Mouse (Mus musculus) liver, embryonic 16.5 days (tissue): ENCODE data around the gene Nup43. TPM values are rescaled to one million over a fixed set of nuclear protein-coding genes. Genes with fewer than 3 reads are reported as not detected.

Experiments used
- ATAC-seq: fragments of 200-750 bp; cut with Nextera tagmentation; 2 replicates; pipeline ENCODE4 v1.8.0; 2017; ENCODE audit warnings: low read depth, mild to moderate bottlenecking, moderate number of reproducible peaks, moderate library complexity
- H3K27ac ChIP-seq: fragments of 300-500 bp; sonication (generic); 2 replicates; pipeline ENCODE4 v1.5.1; 2014; ENCODE audit warnings: mild to moderate bottlenecking, low read length
- H3K27me3 ChIP-seq: fragments of 300-500 bp; sonication (generic); 2 replicates; pipeline ENCODE4 v1.6.1; 2014; ENCODE audit warnings: low read depth, low read length, mixed read lengths; ENCODE audit not compliant: control insufficient read depth, insufficient read depth
- H3K36me3 ChIP-seq: fragments of 300-500 bp; sonication (generic); 2 replicates; pipeline ENCODE4 v1.6.1; 2014; ENCODE audit warnings: mild to moderate bottlenecking; ENCODE audit not compliant: control insufficient read depth, insufficient read depth
- H3K4me1 ChIP-seq: fragments of 300-500 bp; sonication (generic); 2 replicates; pipeline ENCODE4 v1.6.1; 2014; ENCODE audit warnings: low read depth, low read length, mixed read lengths; ENCODE audit not compliant: control insufficient read depth
- H3K4me2 ChIP-seq: fragments of 300-500 bp; sonication (generic); 2 replicates; pipeline ENCODE4 v1.6.1; 2014; ENCODE audit warnings: low read depth, low read length, mixed read lengths
- H3K4me3 ChIP-seq: fragments of 300-500 bp; sonication (generic); 2 replicates; pipeline ENCODE4 v1.5.1; 2014; ENCODE audit warnings: low read depth, mild to moderate bottlenecking, low read length
- H3K9ac ChIP-seq: fragments of 300-500 bp; sonication (generic); 2 replicates; pipeline ENCODE4 v1.6.1; 2014; ENCODE audit warnings: low read depth, low read length
- H3K9me3 ChIP-seq: fragments of 300-500 bp; sonication (generic); replicated peaks from 2 replicates; pipeline ENCODE4 v1.6.1; 2016; ENCODE audit warnings: low read length; ENCODE audit not compliant: control insufficient read depth
- WGBS: fragments of 180-500 bp; shearing (Covaris S2); extraction: QIAGEN DNeasy Blood & Tissue Kit; methylation state at CpG from one replicate; pipeline ENCODE4 v1.1.7; 2014; ENCODE audit not compliant: insufficient replicate concordance; 5-methylcytosine and 5-hydroxymethylcytosine counted together
- polyA plus RNA-seq: library from polyadenylated mRNA; unstranded; fragments of >200 nt; fragmentation: Nextera tagmentation; extraction: Ambion mirVana; gene quantifications from 2 replicates; pipeline ENCODE4 v1.2.1, GENCODE M21; 2015

The Nup43 gene
- polyA plus RNA-seq, 1 experiment from 2014 or later: 17.4 TPM

GRCm38 (mm10) chr10:7640366-7640765 is 26.9 kb upstream of the Nup43 start:
- Histone ChIP-seq H3K4me3 (no peak overlapping the region), H3K4me2 (no peak overlapping the region), H3K9me3 (no peaks in the 10 kb centered on the region), H3K9ac (no peak overlapping the region), H3K4me1 (no peaks in the 10 kb centered on the region), H3K36me3 (peaks cover 57% of the 10 kb centered on the region), H3K27ac (no peak overlapping the region), H3K27me3 (no peaks in the 10 kb centered on the region)
- no peak for ATAC-seq
- 90% methylated on average over 12 of the region's 12 CpGs for WGBS

GRCm38 (mm10) chr10:7645911-7646310 is 21.4 kb upstream of the Nup43 start:
- Histone ChIP-seq H3K36me3 (peaks cover 53% of the 10 kb centered on the region), H3K4me3 (no peak overlapping the region), H3K4me1 (no peaks in the 10 kb centered on the region), H3K9ac (no peak overlapping the region), H3K27me3 (no peaks in the 10 kb centered on the region), H3K9me3 (no peaks in the 10 kb centered on the region), H3K4me2 (no peak overlapping the region), H3K27ac (no peak overlapping the region)
- no peak for ATAC-seq
- 71% methylated on average over 2 of the region's 2 CpGs for WGBS

GRCm38 (mm10) chr10:7649059-7649458 is 18.2 kb upstream of the Nup43 start:
- no peaks in the 10 kb centered on the region for H3K27me3 ChIP-seq
- H3K9ac ChIP-seq: no peak overlapping the region
- H3K4me1 ChIP-seq: no peaks in the 10 kb centered on the region
- 87% methylated on average over 4 of the region's 4 CpGs for WGBS
- peaks cover 33% of the 10 kb centered on the region for H3K36me3 ChIP-seq
- no peak overlapping the region for H3K4me2 ChIP-seq
- H3K9me3 ChIP-seq: no peaks in the 10 kb centered on the region
- no peak overlapping the region for H3K27ac ChIP-seq
- no peak for ATAC-seq
- H3K4me3 ChIP-seq: no peak overlapping the region

GRCm38 (mm10) chr10:7651057-7651456 is 16.2 kb upstream of the Nup43 start:
- H3K27me3 ChIP-seq: no peaks in the 10 kb centered on the region
- H3K9ac ChIP-seq: no peak overlapping the region
- no peak overlapping the region for H3K4me2 ChIP-seq
- H3K27ac ChIP-seq: no peak overlapping the region
- H3K4me3 ChIP-seq: no peak overlapping the region
- H3K36me3 ChIP-seq: peaks cover 25% of the 10 kb centered on the region
- WGBS: 94% methylated on average over 2 of the region's 2 CpGs
- no peak for ATAC-seq
- H3K4me1 ChIP-seq: no peaks in the 10 kb centered on the region
- H3K9me3 ChIP-seq: no peaks in the 10 kb centered on the region

GRCm38 (mm10) chr10:7662471-7663141 is 4.7 kb upstream of the Nup43 start:
- Histone ChIP-seq H3K4me3 (peak overlapping the region; percentile 100), H3K4me1 (peaks cover 15% of the 10 kb centered on the region), H3K27ac (peak overlapping the region; percentile 98), H3K9ac (peak overlapping the region; percentile 97), H3K27me3 (no peaks in the 10 kb centered on the region), H3K36me3 (no peaks in the 10 kb centered on the region), H3K9me3 (no peaks in the 10 kb centered on the region), H3K4me2 (peak overlapping the region; percentile 85)
- ATAC-seq: peak; percentile 66
- under 1% methylated on average over 44 of the region's 44 CpGs for WGBS

- Histone ChIP-seq H3K4me1 (peaks cover 19% of the 10 kb centered on the region), H3K36me3 (no peaks in the 10 kb centered on the region), H3K27ac (peak overlapping the region; percentile 98), H3K27me3 (no peaks in the 10 kb centered on the region), H3K9ac (peak overlapping the region; percentile 97), H3K4me3 (peak overlapping the region; percentile 100), H3K9me3 (no peaks in the 10 kb centered on the region), H3K4me2 (peak overlapping the region; percentile 85)
- under 1% methylated on average over 64 of the region's 64 CpGs for WGBS
- ATAC-seq: peak; percentile 90
These were observed 3.9 kb upstream of the Nup43 start for GRCm38 (mm10) chr10:7663159-7664026.

GRCm38 (mm10) chr10:7664027-7664526 is 3.2 kb upstream of the Nup43 start:
- Histone ChIP-seq H3K36me3 (no peaks in the 10 kb centered on the region), H3K9ac (peak overlapping the region; percentile 97), H3K4me2 (peak overlapping the region; percentile 85), H3K9me3 (no peaks in the 10 kb centered on the region), H3K4me3 (peak overlapping the region; percentile 100), H3K27me3 (no peaks in the 10 kb centered on the region), H3K4me1 (peaks cover 20% of the 10 kb centered on the region), H3K27ac (peak overlapping the region; percentile 98)
- no peak for ATAC-seq
- 31% methylated on average over 6 of the region's 6 CpGs for WGBS

GRCm38 (mm10) chr10:7664889-7665288 is 2.4 kb upstream of the Nup43 start:
- no peak for ATAC-seq
- Histone ChIP-seq H3K27ac (no peak overlapping the region), H3K4me3 (no peak overlapping the region), H3K4me1 (peaks cover 20% of the 10 kb centered on the region), H3K27me3 (no peaks in the 10 kb centered on the region), H3K36me3 (peaks cover 2% of the 10 kb centered on the region; the same call in 1 of the 2 replicates), H3K9ac (no peak overlapping the region), H3K4me2 (no peak overlapping the region), H3K9me3 (no peaks in the 10 kb centered on the region)
- 84% methylated on average over 1 of the region's 1 CpGs for WGBS

GRCm38 (mm10) chr10:7673673-7674072 is 6.4 kb downstream of the Nup43 start:
- 35% methylated on average over 1 of the region's 1 CpGs for WGBS
- 0 out of 2 replicates have a peak, but pooled peaks have one; percentile 41 for ATAC-seq
- H3K27ac ChIP-seq: no peak overlapping the region
- H3K27me3 ChIP-seq: no peaks in the 10 kb centered on the region
- H3K4me1 ChIP-seq: no peaks in the 10 kb centered on the region
- no peaks in the 10 kb centered on the region for H3K9me3 ChIP-seq
- no peak overlapping the region for H3K4me2 ChIP-seq
- H3K9ac ChIP-seq: no peak overlapping the region
- H3K4me3 ChIP-seq: no peak overlapping the region
- H3K36me3 ChIP-seq: peaks cover 26% of the 10 kb centered on the region
